Mouse (Mus musculus): ENCODE measurements around the gene Slc4a8.
"Not testable (repeated sequence)": the region's sequence is repeated elsewhere in the genome, so short reads cannot be mapped to it uniquely, and the experiment has no call there.

Slc4a8 gene

GRCm38 (mm10) chr15:100772685-100773084 is 11.1 kb downstream of the Slc4a8 start:
- no peak for DNase-seq (ENCODE audit: inconsistent ontology term)

GRCm38 (mm10) chr15:100773859-100774258 is 12.3 kb downstream of the Slc4a8 start:
- DNase-seq (ENCODE audit: inconsistent ontology term) = not testable (repeated sequence)

- peak; percentile 87 for DNase-seq (ENCODE audit: inconsistent ontology term)
Measured at GRCm38 (mm10) chr15:100775189-100776166, 13.9 kb downstream of the Slc4a8 start.

- peak; percentile 50 for DNase-seq (ENCODE audit: inconsistent ontology term)
Measured at GRCm38 (mm10) chr15:100776424-100776823, 14.9 kb downstream of the Slc4a8 start.

GRCm38 (mm10) chr15:100777020-100778016 is 15.8 kb downstream of the Slc4a8 start:
- peak; percentile 90 for DNase-seq (ENCODE audit: inconsistent ontology term)

GRCm38 (mm10) chr15:100779896-100780295 is 18.3 kb downstream of the Slc4a8 start:
- DNase-seq (ENCODE audit: inconsistent ontology term) = no peak

GRCm38 (mm10) chr15:100783244-100783987 is 21.9 kb downstream of the Slc4a8 start:
- DNase-seq (ENCODE audit: inconsistent ontology term) = no peak

GRCm38 (mm10) chr15:100790219-100790618 is 28.7 kb downstream of the Slc4a8 start:
- no peak for DNase-seq (ENCODE audit: inconsistent ontology term)

- no peak for DNase-seq (ENCODE audit: inconsistent ontology term)
Measured at GRCm38 (mm10) chr15:100792324-100792723, 30.8 kb downstream of the Slc4a8 start.

GRCm38 (mm10) chr15:100800914-100801313 is 39.4 kb downstream of the Slc4a8 start:
- DNase-seq (ENCODE audit: inconsistent ontology term) = no peak

- DNase-seq (ENCODE audit: inconsistent ontology term) = no peak
Measured at GRCm38 (mm10) chr15:100808062-100808461, 46.5 kb downstream of the Slc4a8 start.

- no peak for DNase-seq (ENCODE audit: inconsistent ontology term)
Measured at GRCm38 (mm10) chr15:100808484-100808883, 46.9 kb downstream of the Slc4a8 start.

GRCm38 (mm10) chr15:100810243-100810642 is 48.7 kb downstream of the Slc4a8 start:
- DNase-seq (ENCODE audit: inconsistent ontology term) = no peak

- no peak for DNase-seq (ENCODE audit: inconsistent ontology term)
Measured at GRCm38 (mm10) chr15:100813501-100813900, 52.0 kb downstream of the Slc4a8 start.

GRCm38 (mm10) chr15:100814066-100814465 is 52.5 kb downstream of the Slc4a8 start:
- peak; percentile 73 for DNase-seq (ENCODE audit: inconsistent ontology term)

GRCm38 (mm10) chr15:100815310-100815709 is 53.8 kb downstream of the Slc4a8 start:
- no peak for DNase-seq (ENCODE audit: inconsistent ontology term)

GRCm38 (mm10) chr15:100818860-100819259 is 57.3 kb downstream of the Slc4a8 start:
- DNase-seq (ENCODE audit: inconsistent ontology term) = no peak

- DNase-seq (ENCODE audit: inconsistent ontology term) = no peak
Measured at GRCm38 (mm10) chr15:100821824-100822223, 60.3 kb downstream of the Slc4a8 start.

GRCm38 (mm10) chr15:100822370-100822769 is 60.8 kb downstream of the Slc4a8 start:
- not testable (repeated sequence) for DNase-seq (ENCODE audit: inconsistent ontology term)

- no peak for DNase-seq (ENCODE audit: inconsistent ontology term)
Measured at GRCm38 (mm10) chr15:100825249-100825856, 63.8 kb downstream of the Slc4a8 start.

- no peak for DNase-seq (ENCODE audit: inconsistent ontology term)
Measured at GRCm38 (mm10) chr15:100826076-100826475, 64.5 kb downstream of the Slc4a8 start.

Data from Muller cell, postnatal 12 days (primary cell).